Mouse (Mus musculus) kidney, adult 2 months (tissue): ENCODE data around the gene Myh11.

Experiments used
- CTCF ChIP-seq: fragments of 200-500 bp; conservative IDR thresholded peaks from 2 replicates; pipeline ENCODE4 v1.5.1; 2011; ENCODE audit warnings: low read depth, mild to moderate bottlenecking, control low read depth, low read length, moderate library complexity, mixed read lengths; ENCODE audit not compliant: insufficient read depth, insufficient read length
- POLR2A ChIP-seq: fragments of 200-500 bp; IDR thresholded peaks from one replicate; pipeline ENCODE4 v1.6.1; 2011; ENCODE audit warnings: low read depth, low read length, control low read depth

GRCm38 (mm10) chr16:14328156-14328555 is 37.0 kb upstream of the Myh11 start:
- TF ChIP-seq POLR2A: no peak
- TF ChIP-seq CTCF: no peak
